Mouse (Mus musculus): ENCODE results near the gene Kcnn3.

DNA sequence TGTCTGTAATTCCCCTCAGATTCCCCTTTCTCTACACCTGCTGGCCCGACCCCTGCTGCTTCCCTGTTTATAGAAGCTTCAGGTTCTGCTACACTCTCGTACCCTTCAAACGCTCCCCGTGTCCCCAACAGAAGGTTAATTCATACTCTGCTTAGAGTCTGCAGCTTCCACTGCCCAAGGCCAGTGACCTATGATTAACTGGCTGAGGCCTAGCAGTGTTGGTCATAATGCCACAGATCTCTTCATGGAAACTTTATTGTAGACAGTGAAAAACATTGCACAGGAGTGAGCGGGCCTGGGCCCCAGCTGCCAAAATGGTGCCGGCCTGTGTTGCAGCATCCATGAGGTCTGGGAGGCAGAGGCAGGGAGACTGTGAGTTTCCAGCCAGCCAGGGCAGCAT lies 104.0 kb downstream of the Kcnn3 start:
- TF ChIP-seq MAFK (IDR thresholded peaks at IDR 0.05; ENCODE audit: insufficient read depth, low read depth, low read length) (no peak), ZC3H11A (IDR thresholded peaks at IDR 0.05; ENCODE audit: borderline replicate concordance, low read depth, low read length) (no peak), HCFC1 (IDR thresholded peaks at IDR 0.05; ENCODE audit: borderline replicate concordance, insufficient read depth, low read length) (no peak)
